Mouse (Mus musculus): ENCODE data around the gene Lpp. TPM values are rescaled to one million over a fixed set of nuclear protein-coding genes. Genes with fewer than 3 reads are reported as not detected.

The Lpp gene
- polyA plus RNA-seq, 1 experiment: not detected

- TF ChIP-seq GATA1 (IDR thresholded peaks at IDR 0.05; ENCODE audit: low read length): no peak
Observed at GRCm38 (mm10) chr16:24839018-24839417, 445.7 kb downstream of the Lpp start.

GRCm38 (mm10) chr16:24840073-24840472, 446.8 kb downstream of the Lpp start:
- no peak for TF ChIP-seq GATA1 (IDR thresholded peaks at IDR 0.05; ENCODE audit: low read length)

GRCm38 (mm10) chr16:24846141-24846540, 452.8 kb downstream of the Lpp start:
- TF ChIP-seq GATA1 (IDR thresholded peaks at IDR 0.05; ENCODE audit: low read length): no peak

- no peak for TF ChIP-seq GATA1 (IDR thresholded peaks at IDR 0.05; ENCODE audit: low read length)
Observed at GRCm38 (mm10) chr16:24859509-24860140, 466.3 kb downstream of the Lpp start.

- TF ChIP-seq GATA1 (IDR thresholded peaks at IDR 0.05; ENCODE audit: low read length): no peak
Observed at GRCm38 (mm10) chr16:24860445-24860844, 467.1 kb downstream of the Lpp start.

GRCm38 (mm10) chr16:24861374-24861773, 468.1 kb downstream of the Lpp start:
- no peak for TF ChIP-seq GATA1 (IDR thresholded peaks at IDR 0.05; ENCODE audit: low read length)

- TF ChIP-seq GATA1 (IDR thresholded peaks at IDR 0.05; ENCODE audit: low read length): no peak
Observed at GRCm38 (mm10) chr16:24874235-24874634, 480.9 kb downstream of the Lpp start.

- no peak for TF ChIP-seq GATA1 (IDR thresholded peaks at IDR 0.05; ENCODE audit: low read length)
Observed at GRCm38 (mm10) chr16:24875661-24876060, 482.4 kb downstream of the Lpp start.

- no peak for TF ChIP-seq GATA1 (IDR thresholded peaks at IDR 0.05; ENCODE audit: low read length)
Observed at GRCm38 (mm10) chr16:24878977-24879376, 485.7 kb downstream of the Lpp start.

- no peak for TF ChIP-seq GATA1 (IDR thresholded peaks at IDR 0.05; ENCODE audit: low read length)
Observed at GRCm38 (mm10) chr16:24880698-24881097, 487.4 kb downstream of the Lpp start.

GRCm38 (mm10) chr16:24881981-24882775, 488.9 kb downstream of the Lpp start:
- no peak for TF ChIP-seq GATA1 (IDR thresholded peaks at IDR 0.05; ENCODE audit: low read length)

- TF ChIP-seq GATA1 (IDR thresholded peaks at IDR 0.05; ENCODE audit: low read length): no peak
Observed at GRCm38 (mm10) chr16:24884017-24884416, 490.7 kb downstream of the Lpp start.

- TF ChIP-seq GATA1 (IDR thresholded peaks at IDR 0.05; ENCODE audit: low read length): no peak
Observed at GRCm38 (mm10) chr16:24886346-24886745, 493.0 kb downstream of the Lpp start.

GRCm38 (mm10) chr16:24886943-24887342, 493.6 kb downstream of the Lpp start:
- TF ChIP-seq GATA1 (IDR thresholded peaks at IDR 0.05; ENCODE audit: low read length): no peak

- TF ChIP-seq GATA1 (IDR thresholded peaks at IDR 0.05; ENCODE audit: low read length): no peak
Observed at GRCm38 (mm10) chr16:24891453-24891852, 498.1 kb downstream of the Lpp start.

GRCm38 (mm10) chr16:24895160-24895559, 501.9 kb downstream of the Lpp start:
- TF ChIP-seq GATA1 (IDR thresholded peaks at IDR 0.05; ENCODE audit: low read length): no peak

- TF ChIP-seq GATA1 (IDR thresholded peaks at IDR 0.05; ENCODE audit: low read length): no peak
Observed at GRCm38 (mm10) chr16:24897641-24898040, 504.3 kb downstream of the Lpp start.
